Mouse (Mus musculus): Measurements from ENCODE around the gene Gm3512. TPM values are rescaled to one million over a fixed set of nuclear protein-coding genes. Genes with fewer than 3 reads are reported as not detected.
"Not testable (repeated sequence)": the region's sequence is repeated elsewhere in the genome, so short reads cannot be mapped to it uniquely, and the experiment has no call there.

Gm3512 gene
- polyA plus RNA-seq (2015; fragmentation: Nextera tagmentation; extraction: Ambion mirVana), result 3.1 and 4.2 TPM in 2 replicates

DNA sequence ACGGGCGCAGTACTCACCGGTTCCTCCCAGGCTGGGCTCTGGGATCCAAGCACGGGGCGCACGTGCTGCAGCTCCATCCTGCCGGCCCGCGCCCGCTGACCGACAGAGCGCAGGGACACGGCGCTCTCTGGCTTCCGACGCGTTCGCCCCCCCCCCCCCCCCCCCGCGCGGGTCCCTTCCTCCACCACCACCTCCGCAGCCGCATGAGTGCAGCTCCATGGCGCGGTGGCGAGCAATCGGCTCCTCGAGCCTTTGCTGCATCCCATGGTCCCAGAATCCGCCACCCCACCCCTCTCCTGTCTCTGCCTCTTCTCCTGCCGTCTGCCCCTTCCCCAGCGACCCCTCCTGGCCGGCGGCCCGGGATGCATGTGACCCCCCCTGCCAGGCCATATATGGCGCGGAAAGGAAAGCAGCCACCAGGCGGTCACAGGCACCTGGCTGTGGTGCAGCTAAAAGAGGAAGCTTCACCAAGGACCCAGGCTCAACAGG, at the start of gene Gm3512:
Gene Gm3512 (minus strand): TSS at position 51 of the 489 bp plus-strand sequence.
- WGBS, result no CpG with 5 or more reads among the region's 37 CpGs
- H3K27me3 ChIP-seq; H3K36me3 ChIP-seq; H3K9me3 ChIP-seq; H3K4me3 ChIP-seq; H3K4me1 ChIP-seq; H3K27ac ChIP-seq; ATAC-seq (ENCODE audit: borderline replicate concordance, extremely low read depth, low FRiP score, low TSS enrichment); H3K9ac ChIP-seq; H3K4me2 ChIP-seq: not testable (repeated sequence)

DNA sequence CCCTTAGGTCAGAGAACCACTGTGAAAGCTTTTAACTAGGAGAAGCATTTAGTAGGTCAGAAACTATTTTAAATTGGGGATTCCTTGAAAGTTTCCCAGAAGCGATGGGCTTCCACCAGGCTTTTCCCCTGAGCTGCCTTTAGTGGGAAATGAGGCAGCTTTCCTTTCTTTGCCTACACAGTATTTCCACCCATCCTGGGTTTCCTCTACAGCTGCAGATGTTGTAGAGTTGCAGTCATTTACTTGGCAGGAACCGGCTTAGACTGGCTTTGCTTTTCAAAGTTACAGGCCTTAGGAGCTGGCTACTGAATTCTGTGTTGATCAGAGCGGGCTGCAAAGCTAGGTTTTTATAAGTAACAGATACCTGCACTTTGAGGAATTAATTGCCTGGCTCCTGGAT, 25.7 kb upstream of the Gm3512 start:
- not testable (repeated sequence) for ATAC-seq (ENCODE audit: borderline replicate concordance, extremely low read depth, low FRiP score, low TSS enrichment); H3K27me3 ChIP-seq; H3K36me3 ChIP-seq; H3K4me2 ChIP-seq; H3K9ac ChIP-seq; H3K4me1 ChIP-seq; H3K9me3 ChIP-seq; H3K27ac ChIP-seq; H3K4me3 ChIP-seq
- 78% methylated on average over 2 of the region's 3 CpGs for WGBS

DNA sequence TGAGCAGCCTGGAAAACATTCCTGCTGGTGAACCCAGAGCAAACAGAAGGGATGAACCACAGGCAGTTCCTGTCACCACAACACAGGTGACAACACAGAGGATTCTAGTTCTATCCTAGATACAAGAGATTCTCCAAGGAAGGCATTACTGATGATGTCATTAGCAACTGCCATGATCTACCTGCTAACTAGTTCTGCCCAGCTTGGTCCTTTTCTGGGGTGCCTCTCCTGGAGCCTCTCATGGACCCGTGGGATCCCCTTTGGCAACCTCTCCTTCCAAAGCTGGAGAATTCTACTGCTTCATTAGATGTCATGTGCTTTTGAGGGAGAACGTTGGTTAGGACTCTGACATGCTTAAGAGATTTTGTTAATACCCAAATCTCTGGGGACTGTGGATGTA, 20.1 kb upstream of the Gm3512 start, which contains the start of gene Gm16434:
Gene Gm16434 (minus strand): TSS at position 101 of the 400 bp plus-strand sequence.
- no CpG with 5 or more reads among the region's 2 CpGs for WGBS
- not testable (repeated sequence) for H3K36me3 ChIP-seq; ATAC-seq (ENCODE audit: borderline replicate concordance, extremely low read depth, low FRiP score, low TSS enrichment); H3K9me3 ChIP-seq; H3K4me3 ChIP-seq; H3K27ac ChIP-seq; H3K4me1 ChIP-seq; H3K4me2 ChIP-seq; H3K27me3 ChIP-seq; H3K9ac ChIP-seq

DNA sequence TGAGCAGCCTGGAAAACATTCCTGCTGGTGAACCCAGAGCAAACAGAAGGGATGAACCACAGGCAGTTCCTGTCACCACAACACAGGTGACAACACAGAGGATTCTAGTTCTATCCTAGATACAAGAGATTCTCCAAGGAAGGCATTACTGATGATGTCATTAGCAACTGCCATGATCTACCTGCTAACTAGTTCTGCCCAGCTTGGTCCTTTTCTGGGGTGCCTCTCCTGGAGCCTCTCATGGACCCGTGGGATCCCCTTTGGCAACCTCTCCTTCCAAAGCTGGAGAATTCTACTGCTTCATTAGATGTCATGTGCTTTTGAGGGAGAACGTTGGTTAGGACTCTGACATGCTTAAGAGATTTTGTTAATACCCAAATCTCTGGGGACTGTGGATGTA, 49.0 kb downstream of the Gm3512 start, which contains the start of gene Gm6676:
Gene Gm6676 (minus strand): TSS at position 101 of the 400 bp plus-strand sequence.
- H3K9ac ChIP-seq; H3K4me2 ChIP-seq; H3K36me3 ChIP-seq; H3K9me3 ChIP-seq; H3K27ac ChIP-seq; H3K27me3 ChIP-seq; ATAC-seq (ENCODE audit: borderline replicate concordance, extremely low read depth, low FRiP score, low TSS enrichment); H3K4me3 ChIP-seq; H3K4me1 ChIP-seq: not testable (repeated sequence)
- WGBS, result no CpG with 5 or more reads among the region's 2 CpGs

DNA sequence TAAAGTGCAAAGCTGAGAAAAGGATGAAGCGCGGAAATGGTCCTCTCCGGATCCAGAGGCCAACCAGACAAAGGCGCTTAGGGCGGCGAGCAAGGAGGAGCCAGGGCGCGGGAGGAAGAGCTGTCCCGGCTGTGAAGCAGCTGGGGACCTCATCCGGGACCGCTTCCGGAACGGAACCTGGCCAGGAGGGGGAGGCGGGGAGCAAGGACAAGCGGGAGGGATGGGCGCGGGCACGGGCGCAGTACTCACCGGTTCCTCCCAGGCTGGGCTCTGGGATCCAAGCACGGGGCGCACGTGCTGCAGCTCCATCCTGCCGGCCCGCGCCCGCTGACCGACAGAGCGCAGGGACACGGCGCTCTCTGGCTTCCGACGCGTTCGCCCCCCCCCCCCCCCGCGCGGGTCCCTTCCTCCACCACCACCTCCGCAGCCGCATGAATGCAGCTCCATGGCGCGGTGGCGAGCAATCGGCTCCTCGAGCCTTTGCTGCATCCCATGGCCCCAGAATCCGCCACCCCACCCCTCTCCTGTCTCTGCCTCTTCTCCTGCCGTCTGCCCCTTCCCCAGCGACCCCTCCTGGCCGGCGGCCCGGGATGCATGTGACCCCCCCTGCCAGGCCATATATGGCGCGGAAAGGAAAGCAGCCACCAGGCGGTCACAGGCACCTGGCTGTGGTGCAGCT, 69.1 kb downstream of the Gm3512 start:
- not testable (repeated sequence) for ATAC-seq (ENCODE audit: borderline replicate concordance, extremely low read depth, low FRiP score, low TSS enrichment); H3K9me3 ChIP-seq; H3K27me3 ChIP-seq; H3K36me3 ChIP-seq; H3K4me1 ChIP-seq
- Histone ChIP-seq H3K4me3 (peak overlapping the region; percentile 46), H3K9ac (peak overlapping the region; percentile 31; the same call in 1 of the 2 replicates), H3K4me2 (peak overlapping the region; percentile 68), H3K27ac (peak overlapping the region; percentile 76)
- WGBS, result 0% methylated on average over 10 of the region's 54 CpGs

Other genes starting within 250 kb of the Gm3512 start
- gene Gm6356, start 200.7 kb downstream of the Gm3512 start, polyA plus RNA-seq (2015; fragmentation: Nextera tagmentation; extraction: Ambion mirVana), result not detected in 2 replicates
- 0.39 and 0.50 TPM in 2 replicates for gene Gm10406, start 147.1 kb downstream of the Gm3512 start, polyA plus RNA-seq (2015; fragmentation: Nextera tagmentation; extraction: Ambion mirVana)
- not detected in 2 replicates for gene Gm3685, start 129.6 kb downstream of the Gm3512 start, polyA plus RNA-seq (2015; fragmentation: Nextera tagmentation; extraction: Ambion mirVana)
- gene Gm3696, start 73.9 kb downstream of the Gm3512 start, polyA plus RNA-seq (2015; fragmentation: Nextera tagmentation; extraction: Ambion mirVana), result 0.94 and 1.00 TPM in 2 replicates
- not detected in 2 replicates for gene Gm6676, start 49.1 kb downstream of the Gm3512 start, polyA plus RNA-seq (2015; fragmentation: Nextera tagmentation; extraction: Ambion mirVana)
- not detected in 2 replicates for gene Gm16434, start 20.0 kb upstream of the Gm3512 start, polyA plus RNA-seq (2015; fragmentation: Nextera tagmentation; extraction: Ambion mirVana)
- not detected in 2 replicates for gene Gm3727, start 90.2 kb upstream of the Gm3512 start, polyA plus RNA-seq (2015; fragmentation: Nextera tagmentation; extraction: Ambion mirVana)
- gene Gm3739, start 140.5 kb upstream of the Gm3512 start, polyA plus RNA-seq (2015; fragmentation: Nextera tagmentation; extraction: Ambion mirVana), result 0.52 and 0.54 TPM in 2 replicates
- not detected in 2 replicates for gene Gm5797, start 157.9 kb upstream of the Gm3512 start, polyA plus RNA-seq (2015; fragmentation: Nextera tagmentation; extraction: Ambion mirVana)
- not detected in 2 replicates for gene Gm8374, start 190.6 kb upstream of the Gm3512 start, polyA plus RNA-seq (2015; fragmentation: Nextera tagmentation; extraction: Ambion mirVana)